25 mouse cellular contexts compared by ENCODE assay signal in the genomic region with DNA sequence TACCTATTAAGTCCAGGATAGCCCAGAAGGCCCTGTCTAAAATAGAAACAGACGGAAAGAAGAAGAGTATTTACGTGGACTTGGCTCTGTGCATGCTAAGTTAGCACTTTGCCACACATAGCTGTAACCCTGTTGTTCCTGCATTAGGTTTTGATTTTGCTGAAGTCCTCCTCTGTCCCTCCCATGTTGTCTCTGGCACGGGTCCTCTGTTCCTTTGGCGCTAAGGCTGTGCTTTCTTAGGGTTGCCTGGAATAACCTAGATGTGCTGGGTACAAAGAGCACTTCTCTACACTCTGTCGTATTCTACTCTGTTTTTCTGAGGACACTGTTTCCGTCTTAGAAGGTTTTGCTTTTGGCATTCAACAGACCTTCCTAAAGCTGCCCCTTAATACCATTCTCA. TPM values are rescaled to one million over a fixed set of nuclear protein-coding genes. Genes with fewer than 3 reads are reported as not detected.
A peak's percentile ranks its signal among the peaks of the same experiment; 100 is the strongest.
DNase-seq lines count a peak whose midpoint lies in the region; ATAC-seq lines count a peak whose summit lies in the region.
"Had no signal": no experiment of that assay in that cellular context is flagged by ENCODE, and none has a peak within 500 bp of the region (broad histone marks: within the 10 kb centered on the region; RNA-seq: fewer than 3 reads in every experiment).

No protein-coding gene starts in this region.

- peaks cover 58% of the 10 kb centered on the region for H3K36me3 ChIP-seq in heart, embryonic 12.5 days
- peaks cover 36% of the 10 kb centered on the region for H3K36me3 ChIP-seq in kidney, embryonic 15.5 days

- no peak overlapping the region for H3K4me3 ChIP-seq in heart, embryonic 12.5 days
- H3K4me3 ChIP-seq in kidney, embryonic 15.5 days (replicated peaks) = no peak overlapping the region
- H3K4me3 ChIP-seq: embryonic facial prominence, embryonic 15.5 days; heart, embryonic 15.5 days; hindbrain, embryonic 10.5 days; midbrain, embryonic 10.5 days; myocyte; neural tube, embryonic 13.5 days had no signal

- peak; percentile 31 for DNase-seq in adrenal gland, adult 2 months
- DNase-seq in adrenal gland, postnatal 25 days = no peak
- peak; percentile 97 for DNase-seq in heart, adult 11 months
- DNase-seq in kidney, adult 18-20 months = peak; percentile 31
- DNase-seq in adipocyte (ENCODE audit: low spot score) = peak; percentile 92
- no peak for DNase-seq in frontal cortex, postnatal 10 days (ENCODE audit: low spot score in 2 of 2)
- DNase-seq: cerebellum, adult 11 months; cerebellum, adult 9-11 months; gastrocnemius, postnatal 25 days; lung, adult 18-20 months; lung, postnatal 10 days; thymus, adult 18-20 months; thymus, postnatal 36 days had no signal

- no peak overlapping the region for H3K27ac ChIP-seq in heart, embryonic 12.5 days (ENCODE audit: poor library complexity, severe bottlenecking)
- no peak overlapping the region for H3K27ac ChIP-seq in kidney, embryonic 15.5 days
- H3K27ac ChIP-seq: embryonic facial prominence, embryonic 15.5 days; heart, embryonic 15.5 days; hindbrain, embryonic 10.5 days; hindbrain, postnatal 0 days; midbrain, embryonic 10.5 days; neural tube, embryonic 13.5 days had no signal

- no peak overlapping the region for H3K9ac ChIP-seq in heart, embryonic 12.5 days
- no peak overlapping the region for H3K9ac ChIP-seq in kidney, embryonic 15.5 days
- H3K9ac ChIP-seq: embryonic facial prominence, embryonic 15.5 days; heart, embryonic 15.5 days; neural tube, embryonic 13.5 days had no signal

- no peaks in the 10 kb centered on the region for H3K27me3 ChIP-seq in heart, embryonic 12.5 days (replicated peaks)
- H3K27me3 ChIP-seq in kidney, embryonic 15.5 days = no peaks in the 10 kb centered on the region
- H3K27me3 ChIP-seq: embryonic facial prominence, embryonic 15.5 days; heart, embryonic 15.5 days; neural tube, embryonic 13.5 days had no signal

- WGBS in heart, embryonic 12.5 days = 82% methylated on average over 6 of the region's 6 CpGs
- 89% methylated on average over 6 of the region's 6 CpGs for WGBS in kidney, embryonic 15.5 days

- H3K9me3 ChIP-seq in heart, embryonic 12.5 days (replicated peaks) = no peaks in the 10 kb centered on the region
- no peaks in the 10 kb centered on the region for H3K9me3 ChIP-seq in kidney, embryonic 15.5 days (replicated peaks)
- H3K9me3 ChIP-seq: embryonic facial prominence, embryonic 15.5 days; heart, embryonic 15.5 days; hindbrain, embryonic 10.5 days; midbrain, embryonic 10.5 days; neural tube, embryonic 13.5 days had no signal

- H3K4me2 ChIP-seq in heart, embryonic 12.5 days = no peak overlapping the region
- no peak overlapping the region for H3K4me2 ChIP-seq in kidney, embryonic 15.5 days
- H3K4me2 ChIP-seq: embryonic facial prominence, embryonic 15.5 days; heart, embryonic 15.5 days; liver, embryonic 11.5 days; neural tube, embryonic 13.5 days had no signal

- no peak for ATAC-seq in heart, embryonic 12.5 days (ENCODE audit: insufficient number of reproducible peaks, low FRiP score)
- no peak for ATAC-seq in kidney, embryonic 15.5 days (replicated peaks; ENCODE audit: low FRiP score)
- ATAC-seq: hindbrain, postnatal 0 days; intestine, embryonic 16.5 days; midbrain, embryonic 16.5 days had no signal

- H3K4me1 ChIP-seq in heart, embryonic 12.5 days (replicated peaks) = no peaks in the 10 kb centered on the region
- H3K4me1 ChIP-seq in kidney, embryonic 15.5 days = no peaks in the 10 kb centered on the region
- H3K4me1 ChIP-seq: embryonic facial prominence, embryonic 15.5 days; heart, embryonic 15.5 days; hindbrain, embryonic 10.5 days; neural tube, embryonic 13.5 days had no signal

RNA-seq across cellular contexts. Expression of a gene that starts 34.1 kb away (rescaled TPM):
- total RNA-seq in adrenal gland, adult 2 months (2021) = 1 to 10 TPM in 1 of 2 experiments, under 1 TPM in 1; 0.35 to 1.1 TPM
- not detected in 2 replicates for polyA plus RNA-seq in adrenal gland, adult 2 months (2012; rRNA removed)
- total RNA-seq in adrenal gland, postnatal 25 days (2021) = 2.3 and 2.8 TPM in 2 replicates
- polyA plus RNA-seq in heart, embryonic 12.5 days (2016; fragmentation: Nextera tagmentation; extraction: Ambion mirVana) = 26.5 and 26.8 TPM in 2 replicates
- 35.1 and 37.7 TPM in 2 replicates for polyA plus RNA-seq in kidney, embryonic 15.5 days (2015; fragmentation: Nextera tagmentation; extraction: Ambion mirVana)

Comparison
In these comparisons a context has a peak if more than half of its experiments do, and no peak if none do; other contexts are left out.
1. DNase-seq: peak in adrenal gland, adult 2 months (single experiment), heart, adult 11 months (single experiment), kidney, adult 18-20 months (single experiment) and adipocyte (single experiment); none in adrenal gland, postnatal 25 days (single experiment) and frontal cortex, postnatal 10 days (0 of 2).
2. RNA of a gene that starts 34.1 kb away (polyA plus RNA-seq): 35.1 to 37.7 TPM in kidney, embryonic 15.5 days and 26.5 to 26.8 TPM in heart, embryonic 12.5 days; not detected in adrenal gland, adult 2 months; every median in the first group is over 10 times any median in the second.